Mouse (Mus musculus) forebrain, embryonic 14.5 days (tissue): ENCODE data around the gene Unc119b. TPM values are rescaled to one million over a fixed set of nuclear protein-coding genes. Genes with fewer than 3 reads are reported as not detected.

ENCODE experiments used
- ATAC-seq: fragments of 200-750 bp; cut with Nextera tagmentation; 2 replicates; pipeline ENCODE4 v1.8.0; 2017; ENCODE audit warnings: mild to moderate bottlenecking, moderate library complexity
- DNase-seq: peaks from one replicate; pipeline ENCODE4 v3.0.0-alpha.2; 2015; ENCODE audit warnings: low spot score
- H3K27ac ChIP-seq: fragments of 300-500 bp; sonication (generic); 2 replicates; pipeline ENCODE4 v1.5.1; 2014; ENCODE audit warnings: low read depth, mild to moderate bottlenecking, control low read depth, low read length, moderate library complexity
- H3K27me3 ChIP-seq: fragments of 300-500 bp; sonication (generic); replicated peaks from 2 replicates; pipeline ENCODE4 v1.6.1; 2014; ENCODE audit warnings: low read length, control low read depth, mixed read lengths; ENCODE audit not compliant: control insufficient read depth, insufficient read depth
- H3K36me3 ChIP-seq: fragments of 300-500 bp; sonication (generic); 2 replicates; pipeline ENCODE4 v1.6.1; 2014; ENCODE audit warnings: low read length, control low read depth; ENCODE audit not compliant: control insufficient read depth, insufficient read depth
- H3K4me1 ChIP-seq: fragments of 300-500 bp; sonication (generic); 2 replicates; pipeline ENCODE4 v1.6.1; 2014; ENCODE audit warnings: antibody characterized with exemption, low read length, control low read depth; ENCODE audit not compliant: control insufficient read depth, insufficient read depth
- H3K4me2 ChIP-seq: fragments of 300-500 bp; sonication (generic); 2 replicates; pipeline ENCODE4 v1.6.1; 2014; ENCODE audit warnings: mild to moderate bottlenecking, control low read depth, low read length
- H3K4me3 ChIP-seq: fragments of 300-500 bp; sonication (generic); 2 replicates; pipeline ENCODE4 v1.5.1; 2014; ENCODE audit warnings: low read depth, low read length, control low read depth
- H3K9ac ChIP-seq: fragments of 300-500 bp; sonication (generic); 2 replicates; pipeline ENCODE4 v1.6.1; 2014; ENCODE audit warnings: mild to moderate bottlenecking, low read length, control low read depth, moderate library complexity
- H3K9me3 ChIP-seq: fragments of 300-500 bp; sonication (generic); replicated peaks from 2 replicates; pipeline ENCODE4 v1.6.1; 2016; ENCODE audit warnings: low read length, control low read depth, mixed read lengths; ENCODE audit not compliant: control insufficient read depth
- WGBS: fragments of 180-500 bp; shearing (Covaris S2); extraction: QIAGEN DNeasy Blood & Tissue Kit; methylation state at CpG from one replicate; pipeline ENCODE4 v1.1.7; 2014; 5-methylcytosine and 5-hydroxymethylcytosine counted together
- polyA plus RNA-seq: library from polyadenylated mRNA; unstranded; fragments of >200 nt; fragmentation: Nextera tagmentation; extraction: Ambion mirVana; gene quantifications from 2 replicates; pipeline ENCODE4 v1.2.1, GENCODE M21; 2014

Unc119b gene
- polyA plus RNA-seq, 1 experiment from 2014 or later: 35.4 TPM

- WGBS: 43% methylated on average over 13 of the region's 13 CpGs
- Histone ChIP-seq H3K36me3 (no peaks in the 10 kb centered on the region), H3K27me3 (no peaks in the 10 kb centered on the region), H3K4me2 (no peak overlapping the region), H3K27ac (no peak overlapping the region), H3K9me3 (no peaks in the 10 kb centered on the region), H3K4me3 (no peak overlapping the region), H3K9ac (no peak overlapping the region), H3K4me1 (peaks cover 12% of the 10 kb centered on the region)
- DNase-seq: no peak
- ATAC-seq: no peak
Observed at GRCm38 (mm10) chr5:115161064-115161939, 26.5 kb upstream of the Unc119b start.

DNA sequence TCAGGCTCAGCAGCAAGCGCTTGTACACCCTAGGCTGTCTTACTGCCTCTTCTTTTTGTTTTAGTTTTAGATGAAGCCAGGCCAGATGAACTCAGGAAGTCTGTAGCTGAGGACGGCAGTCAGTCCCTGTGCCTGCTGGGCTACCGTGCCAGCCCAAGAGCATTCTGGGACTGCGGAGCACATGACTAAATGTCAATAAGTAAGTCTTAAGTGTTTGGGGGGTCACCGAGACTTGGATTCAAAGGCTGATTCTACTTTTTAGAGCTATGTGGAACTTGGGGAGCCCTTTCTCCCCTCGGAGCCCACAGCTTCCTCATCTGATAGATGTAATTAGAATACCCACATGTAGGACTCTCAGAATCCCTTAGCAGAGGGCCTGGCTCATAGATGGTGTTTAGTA lies 25.9 kb upstream of the Unc119b start:
- 78% methylated on average over 6 of the region's 6 CpGs for WGBS
- no peak for DNase-seq

GRCm38 (mm10) chr5:115159165-115159564 lies 24.4 kb upstream of the Unc119b start:
- ATAC-seq (no peak), DNase-seq (no peak)
- 28% methylated on average over 12 of the region's 12 CpGs for WGBS
- H3K36me3 ChIP-seq: no peaks in the 10 kb centered on the region
- peak overlapping the region; percentile 94 for H3K9ac ChIP-seq
- H3K27me3 ChIP-seq: no peaks in the 10 kb centered on the region
- H3K4me3 ChIP-seq: peak overlapping the region; percentile 97
- no peaks in the 10 kb centered on the region for H3K9me3 ChIP-seq
- peaks cover 23% of the 10 kb centered on the region for H3K4me1 ChIP-seq
- peak overlapping the region; percentile 97 for H3K27ac ChIP-seq
- peak overlapping the region; percentile 88 for H3K4me2 ChIP-seq

More for the DNA sequence above, 25.9 kb upstream of the Unc119b start:
- Histone ChIP-seq H3K9ac (no peak overlapping the region), H3K4me1 (peaks cover 16% of the 10 kb centered on the region), H3K27me3 (no peaks in the 10 kb centered on the region), H3K4me2 (no peak overlapping the region), H3K9me3 (no peaks in the 10 kb centered on the region), H3K4me3 (no peak overlapping the region), H3K27ac (no peak overlapping the region), H3K36me3 (no peaks in the 10 kb centered on the region)
- no peak for ATAC-seq

GRCm38 (mm10) chr5:115158040-115158983 lies 23.5 kb upstream of the Unc119b start, which contains the start of gene Mlec:
Mlec (minus strand) TSS chr5:115158179.
- Histone ChIP-seq H3K27me3 (no peaks in the 10 kb centered on the region), H3K4me2 (peak within 1 kb of the TSS; percentile 88), H3K4me3 (peak within 1 kb of the TSS; percentile 97), H3K9me3 (no peaks in the 10 kb centered on the region), H3K36me3 (peaks cover 3% of the 10 kb centered on the region; the same call in 1 of the 2 replicates), H3K9ac (peak within 1 kb of the TSS; percentile 94), H3K27ac (peak within 1 kb of the TSS; percentile 97), H3K4me1 (peaks cover 23% of the 10 kb centered on the region)
- peak; percentile 98 for ATAC-seq
- under 1% methylated on average over 75 of the region's 78 CpGs for WGBS
- peak; percentile 99 for DNase-seq

DNA sequence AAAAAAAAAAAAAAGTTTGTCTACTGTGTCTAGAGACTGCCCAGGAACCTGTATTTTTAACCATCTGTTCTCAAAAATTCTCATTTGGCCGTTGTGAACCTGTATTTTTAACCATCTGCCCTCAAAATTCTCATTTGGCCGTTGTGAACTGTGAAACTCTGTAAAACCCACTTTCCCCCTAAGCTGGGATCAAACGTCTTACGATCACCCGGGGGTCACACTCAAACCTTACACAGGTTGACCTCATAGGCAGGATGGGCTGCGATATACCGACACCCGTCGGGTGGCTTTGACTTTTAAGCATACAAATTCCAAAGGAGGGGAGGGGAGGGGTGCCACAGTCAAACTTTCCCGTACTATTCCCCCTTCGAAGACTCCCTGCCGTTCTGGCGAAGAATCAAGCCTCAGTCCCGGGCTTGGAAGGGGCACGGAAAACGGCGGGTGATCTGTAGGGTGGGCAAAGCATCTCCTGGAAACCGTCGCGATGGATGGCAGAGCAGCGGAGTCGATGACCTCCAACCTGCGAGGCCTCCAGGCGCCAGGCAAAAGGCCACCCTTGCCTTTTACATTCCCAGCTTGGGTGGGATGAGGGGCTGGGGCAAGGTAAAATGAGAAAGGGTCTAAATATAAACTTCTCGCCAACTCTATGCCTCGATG lies 22.3 kb upstream of the Unc119b start:
- Histone ChIP-seq H3K4me2 (peak overlapping the region; percentile 88), H3K27ac (no peak overlapping the region; the same call in 1 of the 2 replicates), H3K36me3 (peaks cover 6% of the 10 kb centered on the region; the same call in 1 of the 2 replicates), H3K9me3 (no peaks in the 10 kb centered on the region), H3K9ac (peak overlapping the region; percentile 94), H3K4me1 (peaks cover 23% of the 10 kb centered on the region), H3K4me3 (peak overlapping the region; percentile 97), H3K27me3 (no peaks in the 10 kb centered on the region)
- no peak for DNase-seq
- no peak for ATAC-seq
- 1% methylated on average over 26 of the region's 26 CpGs for WGBS

DNA sequence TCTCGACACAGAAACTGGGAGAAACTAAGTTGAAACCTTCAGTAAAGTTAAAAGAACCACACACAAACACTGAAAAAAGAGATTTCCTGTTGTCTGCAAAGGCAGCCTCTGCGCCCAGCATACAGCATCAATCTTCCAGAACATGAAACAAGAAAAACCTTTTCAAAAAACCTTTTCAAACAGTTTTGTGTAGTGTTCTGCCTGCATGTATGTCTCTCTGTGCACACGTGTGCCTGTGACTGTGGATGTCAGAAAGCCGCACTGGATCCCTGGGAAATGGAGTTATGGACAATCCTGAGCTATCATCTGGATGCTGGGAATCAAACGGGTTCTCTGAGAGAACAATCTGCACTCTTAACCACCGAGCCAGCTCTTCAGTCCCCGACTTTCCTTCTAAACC lies 21.6 kb upstream of the Unc119b start:
- 67% methylated on average over 7 of the region's 7 CpGs for WGBS
- Histone ChIP-seq H3K9ac (peak overlapping the region; percentile 94; the same call in 1 of the 2 replicates), H3K4me3 (no peak overlapping the region; the same call in 1 of the 2 replicates), H3K27ac (no peak overlapping the region), H3K4me1 (peaks cover 23% of the 10 kb centered on the region), H3K36me3 (peaks cover 6% of the 10 kb centered on the region; the same call in 1 of the 2 replicates), H3K9me3 (no peaks in the 10 kb centered on the region), H3K27me3 (no peaks in the 10 kb centered on the region), H3K4me2 (peak overlapping the region; percentile 88)
- ATAC-seq (no peak), DNase-seq (no peak)

GRCm38 (mm10) chr5:115155831-115156230 lies 21.1 kb upstream of the Unc119b start:
- Histone ChIP-seq H3K27ac (no peak overlapping the region), H3K36me3 (peaks cover 10% of the 10 kb centered on the region; the same call in 1 of the 2 replicates), H3K4me1 (peaks cover 23% of the 10 kb centered on the region), H3K4me2 (peak overlapping the region; percentile 88), H3K9me3 (no peaks in the 10 kb centered on the region), H3K9ac (peak overlapping the region; percentile 94), H3K27me3 (no peaks in the 10 kb centered on the region), H3K4me3 (no peak overlapping the region; the same call in 1 of the 2 replicates)
- no peak for ATAC-seq
- no peak for DNase-seq
- 35% methylated on average over 5 of the region's 5 CpGs for WGBS

- H3K27ac ChIP-seq: no peak overlapping the region
- H3K4me3 ChIP-seq: no peak overlapping the region
- H3K4me1 ChIP-seq: peaks cover 23% of the 10 kb centered on the region
Observed at GRCm38 (mm10) chr5:115155156-115155631, 20.4 kb upstream of the Unc119b start.

More at GRCm38 (mm10) chr5:115155156-115155631, 20.4 kb upstream of the Unc119b start:
- Histone ChIP-seq H3K36me3 (peaks cover 15% of the 10 kb centered on the region), H3K9ac (peak overlapping the region; percentile 94; the same call in 1 of the 2 replicates), H3K9me3 (no peaks in the 10 kb centered on the region), H3K4me2 (peak overlapping the region; percentile 88), H3K27me3 (no peaks in the 10 kb centered on the region)
- WGBS: 78% methylated on average over 13 of the region's 13 CpGs
- no peak for ATAC-seq
- DNase-seq: no peak
